8 mouse cellular contexts compared by ENCODE assay signal in the genomic region with DNA sequence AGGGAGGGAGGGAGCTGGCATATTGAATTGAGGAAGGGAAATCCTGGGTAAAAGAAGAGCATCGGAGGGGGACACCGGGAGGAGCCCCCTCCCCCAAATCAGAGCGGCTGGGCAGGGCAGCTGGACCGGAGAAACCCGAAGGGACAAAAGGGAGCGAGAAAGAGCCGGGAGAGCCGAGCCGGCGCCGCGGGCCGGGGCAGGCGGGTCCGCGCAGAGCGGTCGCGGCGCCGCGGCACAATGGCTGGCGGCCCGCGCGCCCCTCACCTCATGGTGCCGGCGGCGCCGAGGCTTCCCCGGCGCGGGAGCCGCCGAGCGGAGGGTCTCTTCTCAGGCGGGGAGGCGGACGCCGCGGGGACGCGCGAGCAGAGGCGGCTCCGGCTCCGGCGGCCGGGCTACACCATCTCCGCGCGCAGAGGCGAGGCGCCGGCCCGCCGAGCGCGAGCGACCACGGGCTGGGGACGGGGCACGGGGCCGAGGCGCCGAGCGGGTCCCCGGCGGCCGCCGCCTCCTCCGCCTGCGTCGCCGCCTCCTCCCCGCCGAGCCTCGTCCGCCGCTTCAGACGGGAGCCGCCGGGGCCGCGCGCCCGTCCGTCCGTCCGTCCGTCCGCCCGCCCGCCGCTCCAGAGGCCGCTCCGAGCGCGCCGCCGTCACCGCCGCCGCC. TPM values are rescaled to one million over a fixed set of nuclear protein-coding genes. Genes with fewer than 3 reads are reported as not detected.
DNase-seq lines count a peak whose midpoint lies in the region; ATAC-seq and TF ChIP-seq lines count a peak whose summit lies in the region.

No protein-coding gene starts in this region.

- H3K27ac ChIP-seq in kidney, embryonic 16.5 days (ENCODE audit: low read length): peak overlapping the region; percentile 87
- H3K27ac ChIP-seq in embryonic facial prominence, embryonic 13.5 days: peak overlapping the region; percentile 97
- H3K27ac ChIP-seq in hindbrain, embryonic 14.5 days: peak overlapping the region; percentile 94
- peak overlapping the region; percentile 85 for H3K27ac ChIP-seq in testis, adult 2 months (ENCODE audit: control insufficient read depth, insufficient read depth, low read depth, low read length)

- H3K9me3 ChIP-seq in kidney, embryonic 16.5 days (ENCODE audit: low read length): no peaks in the 10 kb centered on the region
- H3K9me3 ChIP-seq in embryonic facial prominence, embryonic 13.5 days: no peaks in the 10 kb centered on the region
- H3K9me3 ChIP-seq in hindbrain, embryonic 14.5 days (ENCODE audit: control insufficient read depth, low read length): no peaks in the 10 kb centered on the region

- peak overlapping the region; percentile 95 for H3K9ac ChIP-seq in kidney, embryonic 16.5 days (replicated peaks; ENCODE audit: low read length)
- peak overlapping the region; percentile 94 for H3K9ac ChIP-seq in embryonic facial prominence, embryonic 13.5 days
- H3K9ac ChIP-seq in hindbrain, embryonic 14.5 days: peak overlapping the region; percentile 97

- no peaks in the 10 kb centered on the region for H3K27me3 ChIP-seq in kidney, embryonic 16.5 days (ENCODE audit: insufficient read depth, low read length)
- no peaks in the 10 kb centered on the region for H3K27me3 ChIP-seq in embryonic facial prominence, embryonic 13.5 days
- H3K27me3 ChIP-seq in hindbrain, embryonic 14.5 days (ENCODE audit: control insufficient read depth, insufficient read depth, low read length): no peaks in the 10 kb centered on the region
- no peaks in the 10 kb centered on the region for H3K27me3 ChIP-seq in testis, adult 2 months (ENCODE audit: control insufficient read depth, insufficient read depth, low read length)

- peak overlapping the region; percentile 91 for H3K4me3 ChIP-seq in kidney, embryonic 16.5 days (ENCODE audit: low read length)
- peak overlapping the region; percentile 84 for H3K4me3 ChIP-seq in embryonic facial prominence, embryonic 13.5 days
- peak overlapping the region; percentile 83 for H3K4me3 ChIP-seq in hindbrain, embryonic 14.5 days (replicated peaks; ENCODE audit: low read length)
- peak overlapping the region; percentile 91 for H3K4me3 ChIP-seq in testis, adult 2 months (ENCODE audit: control insufficient read depth, low read depth, low read length)

- H3K4me2 ChIP-seq in kidney, embryonic 16.5 days (replicated peaks; ENCODE audit: low read depth, low read length): peak overlapping the region; percentile 93
- peak overlapping the region; percentile 78 for H3K4me2 ChIP-seq in embryonic facial prominence, embryonic 13.5 days
- H3K4me2 ChIP-seq in hindbrain, embryonic 14.5 days (replicated peaks): peak overlapping the region; percentile 61

- no peak; the same call in 1 of the 2 replicates for TF ChIP-seq POLR2A in testis, adult 2 months (IDR thresholded peaks at IDR 0.05; ENCODE audit: control insufficient read depth, low read depth, low read length)

- no peaks in the 10 kb centered on the region for H3K36me3 ChIP-seq in kidney, embryonic 16.5 days (ENCODE audit: insufficient read depth, low read length)
- peaks cover 4% of the 10 kb centered on the region for H3K36me3 ChIP-seq in embryonic facial prominence, embryonic 13.5 days
- no peaks in the 10 kb centered on the region for H3K36me3 ChIP-seq in hindbrain, embryonic 14.5 days (replicated peaks; ENCODE audit: control insufficient read depth, insufficient read depth)
- no peaks in the 10 kb centered on the region for H3K36me3 ChIP-seq in testis, adult 2 months (ENCODE audit: control insufficient read depth, insufficient read depth, low read length)

- under 1% methylated on average over 33 of the region's 104 CpGs for WGBS in kidney, embryonic 16.5 days
- WGBS in embryonic facial prominence, embryonic 13.5 days: 0% methylated on average over 44 of the region's 104 CpGs
- under 1% methylated on average over 89 of the region's 104 CpGs for WGBS in hindbrain, embryonic 14.5 days

- ATAC-seq in kidney, embryonic 16.5 days (ENCODE audit: low FRiP score, low TSS enrichment): peak; percentile 74
- ATAC-seq in activated CD4-positive, CD25-positive, alpha-beta regulatory T cell, adult 4 months: peak; percentile 14
- ATAC-seq in embryonic facial prominence, embryonic 13.5 days (ENCODE audit: insufficient number of reproducible peaks, insufficient read depth, low FRiP score, low TSS enrichment, low read depth): peak; percentile 35; the same call in 1 of the 2 replicates
- peak; percentile 60 for ATAC-seq in hindbrain, embryonic 14.5 days (ENCODE audit: low FRiP score)
- no peak for ATAC-seq in erythroid progenitor cell, adult 5-6 weeks (replicated peaks; ENCODE audit: low FRiP score, poor library complexity, severe bottlenecking)

- TF ChIP-seq CTCF in testis, adult 2 months (IDR thresholded peaks at IDR 0.05; ENCODE audit: control insufficient read depth, insufficient read depth, insufficient replicate concordance, low read depth, low read length): no peak

- no peak for DNase-seq in kidney, postnatal 14 days
- DNase-seq in hindbrain, embryonic 14.5 days (ENCODE audit: low spot score): peak; percentile 35
- DNase-seq in lung, postnatal 10 days: peak; percentile 24

- H3K4me1 ChIP-seq in kidney, embryonic 16.5 days (ENCODE audit: insufficient read depth, low read length): no peaks in the 10 kb centered on the region; the same call in 1 of the 2 replicates
- peaks cover 24% of the 10 kb centered on the region for H3K4me1 ChIP-seq in embryonic facial prominence, embryonic 13.5 days
- peaks cover 21% of the 10 kb centered on the region for H3K4me1 ChIP-seq in hindbrain, embryonic 14.5 days (replicated peaks; ENCODE audit: control insufficient read depth, insufficient read depth, low read length)
- H3K4me1 ChIP-seq in testis, adult 2 months (ENCODE audit: control insufficient read depth, insufficient read depth, low read length): peaks cover 2% of the 10 kb centered on the region; the same call in 1 of the 2 replicates

RNA-seq across cellular contexts. Expression of a gene that starts 0.4 kb away (rescaled TPM):
- 10.8 and 14.8 TPM in 2 replicates for polyA plus RNA-seq in kidney, embryonic 16.5 days (2015; fragmentation: Nextera tagmentation; extraction: Ambion mirVana)
- 1 to 10 TPM in 1 of 2 experiments, under 1 TPM in 1; 0.29 to 1.3 TPM for polyA plus RNA-seq in activated CD4-positive, CD25-positive, alpha-beta regulatory T cell, adult 4 months (2017; shearing (Covaris generic))
- polyA plus RNA-seq in embryonic facial prominence, embryonic 13.5 days (2015; fragmentation: Nextera tagmentation; extraction: Ambion mirVana): 28.0 and 30.8 TPM in 2 replicates
- polyA plus RNA-seq in hindbrain, embryonic 14.5 days (2014; fragmentation: Nextera tagmentation; extraction: Ambion mirVana): 31.3 and 37.7 TPM in 2 replicates
- 50.5 and 54.0 TPM in 2 replicates for polyA plus RNA-seq in testis, adult 2 months (2012; rRNA removed)
- 0.84 TPM in 1 of 2 replicates, not detected in the other for total RNA-seq in erythroid progenitor cell, adult 5-6 weeks (2015; ENCODE audit: low replicate concordance)
- total RNA-seq in erythroid progenitor cell, adult 5-6 weeks (2017; ENCODE audit: low replicate concordance): 1.4 and 3.5 TPM in 2 replicates
